Mouse (Mus musculus) forebrain, embryonic 12.5 days (tissue): ENCODE measurements around the gene Nr6a1. TPM values are rescaled to one million over a fixed set of nuclear protein-coding genes. Genes with fewer than 3 reads are reported as not detected.

ENCODE experiments used
- ATAC-seq: fragments of 200-750 bp; cut with Nextera tagmentation; 2 replicates; pipeline ENCODE4 v1.8.0; 2017; ENCODE audit warnings: moderate TSS enrichment; ENCODE audit not compliant: low FRiP score
- H3K27ac ChIP-seq: fragments of 300-500 bp; sonication (generic); 2 replicates; pipeline ENCODE4 v1.5.1; 2016; ENCODE audit warnings: mild to moderate bottlenecking
- H3K27me3 ChIP-seq: fragments of 300-500 bp; sonication (generic); 2 replicates; pipeline ENCODE4 v1.6.1; 2016; ENCODE audit warnings: mild to moderate bottlenecking
- H3K36me3 ChIP-seq: fragments of 300-500 bp; sonication (generic); replicated peaks from 2 replicates; pipeline ENCODE4 v1.6.1; 2016; ENCODE audit warnings: mild to moderate bottlenecking
- H3K4me1 ChIP-seq: fragments of 300-500 bp; sonication (generic); 2 replicates; pipeline ENCODE4 v1.6.1; 2016
- H3K4me2 ChIP-seq: fragments of 300-500 bp; sonication (generic); 2 replicates; pipeline ENCODE4 v1.6.1; 2016; ENCODE audit warnings: mild to moderate bottlenecking, moderate library complexity
- H3K4me3 ChIP-seq: fragments of 300-500 bp; sonication (generic); replicated peaks from 2 replicates; pipeline ENCODE4 v1.5.1; 2016; ENCODE audit warnings: mild to moderate bottlenecking
- H3K9ac ChIP-seq: fragments of 300-500 bp; sonication (generic); 2 replicates; pipeline ENCODE4 v1.6.1; 2016; ENCODE audit warnings: mild to moderate bottlenecking
- H3K9me3 ChIP-seq: fragments of 300-500 bp; sonication (generic); 2 replicates; pipeline ENCODE4 v1.6.1; 2016
- WGBS: fragments of 180-500 bp; shearing (Covaris S2); methylation state at CpG from one replicate; pipeline ENCODE4 v1.1.7; 2016; 5-methylcytosine and 5-hydroxymethylcytosine counted together
- polyA plus RNA-seq: library from polyadenylated mRNA; unstranded; fragments of >200 nt; fragmentation: Nextera tagmentation; extraction: Ambion mirVana; gene quantifications from 2 replicates; pipeline ENCODE4 v1.2.1, GENCODE M21; 2016

Nr6a1 gene
- polyA plus RNA-seq, 1 experiment from 2014 or later, result 2.7 TPM

DNA sequence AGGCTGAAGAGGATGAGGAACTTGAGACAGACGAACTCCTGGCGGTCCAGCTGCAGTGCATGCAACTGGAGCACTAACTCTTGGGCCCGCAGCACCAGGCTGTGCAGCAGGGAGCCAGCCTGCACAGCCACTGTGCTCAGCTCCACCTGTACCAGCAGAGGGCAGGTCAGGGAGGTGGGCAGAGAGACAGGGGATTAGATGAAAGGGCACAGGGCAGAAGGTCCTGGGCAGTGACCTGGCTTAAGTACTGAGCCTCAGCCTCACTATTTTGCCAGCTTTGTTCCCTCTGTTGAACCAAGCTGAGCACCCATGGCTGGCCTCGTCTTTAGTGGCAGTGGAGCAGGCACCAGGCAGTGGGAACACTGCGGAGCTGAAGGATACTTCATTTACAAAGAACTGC lies 227.3 kb downstream of the Nr6a1 start:
- Histone ChIP-seq H3K27ac (no peak overlapping the region), H3K4me2 (no peak overlapping the region), H3K9ac (no peak overlapping the region), H3K4me3 (no peak overlapping the region), H3K36me3 (no peaks in the 10 kb centered on the region), H3K9me3 (no peaks in the 10 kb centered on the region), H3K4me1 (peaks cover 34% of the 10 kb centered on the region), H3K27me3 (peaks cover 100% of the 10 kb centered on the region)
- WGBS, result 58% methylated on average over 5 of the region's 5 CpGs
- ATAC-seq, result no peak

- Histone ChIP-seq H3K4me2 (no peak overlapping the region), H3K4me3 (no peak overlapping the region), H3K36me3 (no peaks in the 10 kb centered on the region), H3K27me3 (peaks cover 100% of the 10 kb centered on the region), H3K9ac (no peak overlapping the region), H3K4me1 (peaks cover 37% of the 10 kb centered on the region), H3K27ac (no peak overlapping the region), H3K9me3 (no peaks in the 10 kb centered on the region)
- ATAC-seq, result no peak
- WGBS, result 76% methylated on average over 5 of the region's 5 CpGs
These were observed 228.9 kb downstream of the Nr6a1 start for GRCm38 (mm10) chr2:38698623-38699022.

GRCm38 (mm10) chr2:38697128-38698120 lies 230.1 kb downstream of the Nr6a1 start:
- Histone ChIP-seq H3K4me3 (no peak overlapping the region), H3K9ac (no peak overlapping the region; the same call in 1 of the 2 replicates), H3K36me3 (no peaks in the 10 kb centered on the region), H3K27me3 (peaks cover 100% of the 10 kb centered on the region), H3K9me3 (no peaks in the 10 kb centered on the region), H3K4me1 (peaks cover 37% of the 10 kb centered on the region), H3K4me2 (peak overlapping the region; percentile 29), H3K27ac (no peak overlapping the region)
- peak; percentile 44 for ATAC-seq
- 9% methylated on average over 27 of the region's 27 CpGs for WGBS

GRCm38 (mm10) chr2:38695770-38696169 lies 231.7 kb downstream of the Nr6a1 start:
- no peak overlapping the region for H3K9ac ChIP-seq
- no peaks in the 10 kb centered on the region for H3K36me3 ChIP-seq
- H3K4me3 ChIP-seq, result no peak overlapping the region
- peaks cover 40% of the 10 kb centered on the region for H3K4me1 ChIP-seq
- WGBS, result 16% methylated on average over 9 of the region's 9 CpGs
- ATAC-seq, result no peak
- peaks cover 99% of the 10 kb centered on the region for H3K27me3 ChIP-seq
- no peak overlapping the region for H3K4me2 ChIP-seq
- H3K27ac ChIP-seq, result no peak overlapping the region
- no peaks in the 10 kb centered on the region for H3K9me3 ChIP-seq

- 20% methylated on average over 8 of the region's 8 CpGs for WGBS
- Histone ChIP-seq H3K4me2 (no peak overlapping the region), H3K9ac (no peak overlapping the region), H3K4me1 (peaks cover 47% of the 10 kb centered on the region), H3K36me3 (no peaks in the 10 kb centered on the region), H3K27ac (no peak overlapping the region), H3K9me3 (no peaks in the 10 kb centered on the region), H3K4me3 (no peak overlapping the region), H3K27me3 (peaks cover 87% of the 10 kb centered on the region)
- no peak for ATAC-seq
These were observed 235.9 kb downstream of the Nr6a1 start for GRCm38 (mm10) chr2:38691542-38691941.

DNA sequence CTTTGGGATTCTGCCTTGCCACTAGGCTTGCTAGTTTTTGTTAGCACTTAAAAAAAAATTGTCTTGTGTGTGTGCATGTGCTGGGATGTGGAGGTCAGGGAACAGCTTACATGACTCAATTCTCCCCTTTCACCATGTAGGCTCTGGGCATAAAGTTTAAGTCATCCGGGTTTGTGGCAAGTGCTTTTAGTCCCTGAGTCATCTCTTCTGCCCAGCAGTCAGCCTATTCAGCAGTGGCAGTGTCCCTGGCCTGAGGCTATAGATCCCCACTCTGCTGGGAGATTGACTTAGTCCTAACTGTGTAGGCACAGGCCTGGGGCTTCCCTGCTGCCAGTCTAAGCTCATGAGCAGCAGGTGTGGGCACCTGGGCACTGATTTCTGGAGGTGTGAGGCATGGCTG lies 237.6 kb downstream of the Nr6a1 start:
- Histone ChIP-seq H3K36me3 (no peaks in the 10 kb centered on the region), H3K4me3 (no peak overlapping the region), H3K4me1 (peaks cover 35% of the 10 kb centered on the region), H3K27me3 (peaks cover 70% of the 10 kb centered on the region), H3K9ac (no peak overlapping the region), H3K4me2 (no peak overlapping the region), H3K27ac (peak overlapping the region; percentile 56; the same call in 1 of the 2 replicates), H3K9me3 (no peaks in the 10 kb centered on the region)
- no peak for ATAC-seq
- 45% methylated on average over 1 of the region's 1 CpGs for WGBS

- Histone ChIP-seq H3K9ac (peak overlapping the region; percentile 56), H3K4me3 (peak overlapping the region; percentile 33), H3K4me2 (peak overlapping the region; percentile 58), H3K27me3 (peaks cover 66% of the 10 kb centered on the region), H3K4me1 (peaks cover 35% of the 10 kb centered on the region), H3K36me3 (no peaks in the 10 kb centered on the region), H3K27ac (peak overlapping the region; percentile 56), H3K9me3 (no peaks in the 10 kb centered on the region)
- peak; percentile 87 for ATAC-seq
- 3% methylated on average over 29 of the region's 29 CpGs for WGBS
These were observed 238.5 kb downstream of the Nr6a1 start for GRCm38 (mm10) chr2:38688791-38689520.

DNA sequence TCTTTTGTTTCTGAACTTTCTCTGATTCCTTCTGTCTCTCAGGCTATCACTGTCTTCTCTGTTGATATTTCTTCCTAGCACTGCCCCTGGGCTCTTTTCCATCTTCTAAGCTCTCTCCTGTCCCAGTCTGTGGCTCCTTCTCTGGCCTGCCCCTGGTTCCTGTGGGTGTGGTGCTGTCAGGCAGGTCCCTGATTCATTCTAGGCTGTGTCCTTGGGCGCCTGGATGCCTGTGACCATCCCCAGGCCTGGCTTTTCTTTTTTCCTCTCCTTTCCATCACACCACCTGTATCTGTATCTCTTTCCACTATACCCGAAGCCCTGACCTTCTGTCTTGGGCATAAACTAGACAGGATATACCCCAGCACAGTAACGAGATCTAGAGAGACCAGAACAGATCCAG lies 241.7 kb downstream of the Nr6a1 start:
- H3K9ac ChIP-seq, result no peak overlapping the region
- peaks cover 36% of the 10 kb centered on the region for H3K27me3 ChIP-seq
- H3K9me3 ChIP-seq, result no peaks in the 10 kb centered on the region
- WGBS, result 65% methylated on average over 3 of the region's 3 CpGs
- no peak for ATAC-seq
- no peak overlapping the region for H3K4me2 ChIP-seq
- H3K4me1 ChIP-seq, result peaks cover 32% of the 10 kb centered on the region
- no peak overlapping the region for H3K27ac ChIP-seq
- no peaks in the 10 kb centered on the region for H3K36me3 ChIP-seq
- no peak overlapping the region for H3K4me3 ChIP-seq

DNA sequence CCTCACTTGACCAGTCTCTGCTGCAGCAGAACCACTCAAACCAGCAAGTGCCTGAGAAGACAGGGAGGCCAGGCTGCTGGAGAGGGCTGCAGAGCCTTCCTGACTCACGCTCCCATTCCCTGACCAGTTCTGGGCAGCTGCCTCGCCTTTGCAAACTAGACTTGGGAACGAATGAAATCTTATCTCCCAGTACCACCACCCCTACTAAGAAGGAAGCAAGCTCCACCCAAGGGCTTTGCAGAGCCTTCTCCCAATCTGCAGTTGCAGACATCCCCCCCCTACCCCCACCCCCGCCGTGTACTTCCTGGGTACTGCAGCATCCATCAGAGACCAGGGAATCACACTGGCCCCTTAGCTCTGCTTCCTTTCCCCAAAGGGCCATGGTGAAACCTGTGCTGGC lies 244.4 kb downstream of the Nr6a1 start:
- H3K9me3 ChIP-seq, result no peaks in the 10 kb centered on the region
- ATAC-seq, result no peak
- peaks cover 8% of the 10 kb centered on the region for H3K4me1 ChIP-seq
- no peak overlapping the region for H3K9ac ChIP-seq
- 89% methylated on average over 5 of the region's 5 CpGs for WGBS
- no peak overlapping the region for H3K4me3 ChIP-seq
- H3K4me2 ChIP-seq, result no peak overlapping the region
- H3K27ac ChIP-seq, result no peak overlapping the region
- H3K36me3 ChIP-seq, result no peaks in the 10 kb centered on the region
- peaks cover 25% of the 10 kb centered on the region for H3K27me3 ChIP-seq

GRCm38 (mm10) chr2:38682209-38682608 lies 245.3 kb downstream of the Nr6a1 start:
- no peak for ATAC-seq
- H3K36me3 ChIP-seq, result no peaks in the 10 kb centered on the region
- no peak overlapping the region for H3K9ac ChIP-seq
- H3K4me1 ChIP-seq, result peaks cover 5% of the 10 kb centered on the region; the same call in 1 of the 2 replicates
- no peak overlapping the region for H3K4me2 ChIP-seq
- H3K9me3 ChIP-seq, result no peaks in the 10 kb centered on the region
- peaks cover 16% of the 10 kb centered on the region; the same call in 1 of the 2 replicates for H3K27me3 ChIP-seq
- no peak overlapping the region for H3K4me3 ChIP-seq
- 91% methylated on average over 5 of the region's 5 CpGs for WGBS
- H3K27ac ChIP-seq, result no peak overlapping the region

- Histone ChIP-seq H3K27me3 (peaks cover 18% of the 10 kb centered on the region; the same call in 1 of the 2 replicates), H3K36me3 (no peaks in the 10 kb centered on the region), H3K9ac (no peak overlapping the region), H3K4me2 (no peak overlapping the region), H3K27ac (no peak overlapping the region), H3K4me3 (no peak overlapping the region), H3K4me1 (no peaks in the 10 kb centered on the region), H3K9me3 (no peaks in the 10 kb centered on the region)
- no peak for ATAC-seq
These were observed 248.5 kb downstream of the Nr6a1 start for GRCm38 (mm10) chr2:38678947-38679346.

DNA sequence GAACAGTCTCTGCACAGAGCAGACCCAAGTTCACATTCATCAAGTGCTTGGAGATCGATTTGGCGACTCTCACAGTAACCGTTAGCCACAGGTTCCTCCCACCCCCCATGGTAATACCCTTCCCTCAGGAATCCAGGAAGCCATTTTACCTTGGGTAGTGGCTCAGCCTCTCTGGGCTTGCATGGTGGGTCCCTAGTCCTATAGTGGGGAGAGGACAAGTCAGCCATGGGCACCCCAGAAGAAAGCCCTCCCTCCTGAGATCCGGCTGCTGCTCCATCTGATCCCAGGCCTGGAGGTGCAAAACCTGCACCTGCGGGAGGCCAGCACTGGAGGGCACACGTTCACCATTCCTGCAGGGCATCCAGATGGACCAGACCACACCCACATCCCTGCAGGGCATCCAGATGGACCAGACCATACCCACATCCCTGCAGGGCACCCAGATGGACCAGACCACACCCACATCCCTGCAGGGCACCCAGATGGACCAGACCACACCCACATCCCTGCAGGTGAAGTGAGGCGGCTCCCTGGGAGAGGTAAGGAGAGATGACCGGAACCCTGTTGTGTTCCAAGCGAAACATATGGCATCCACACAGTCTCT lies 252.0 kb downstream of the Nr6a1 start:
- 0 out of 2 replicates have a peak, but pooled peaks have one; percentile 51 for ATAC-seq
- WGBS, result 65% methylated on average over 9 of the region's 9 CpGs
- H3K4me3 ChIP-seq, result no peak overlapping the region
- H3K27me3 ChIP-seq, result peaks cover 41% of the 10 kb centered on the region
- H3K27ac ChIP-seq, result no peak overlapping the region
- no peaks in the 10 kb centered on the region for H3K36me3 ChIP-seq
- H3K4me2 ChIP-seq, result no peak overlapping the region
- no peaks in the 10 kb centered on the region for H3K4me1 ChIP-seq
- no peak overlapping the region for H3K9ac ChIP-seq
- no peaks in the 10 kb centered on the region for H3K9me3 ChIP-seq
